Mouse (Mus musculus) ES-Bruce4 (cell line): ENCODE measurements around the gene Depdc1b. TPM values are rescaled to one million over a fixed set of nuclear protein-coding genes. Genes with fewer than 3 reads are reported as not detected.

ENCODE experiments used
- H3K27ac ChIP-seq: 2 replicates; pipeline ENCODE4 v1.5.1; 2012; ENCODE audit warnings: low read length, inconsistent platforms; ENCODE audit not compliant: insufficient read depth
- H3K27me3 ChIP-seq: 2 replicates; pipeline ENCODE4 v1.6.1; 2012; ENCODE audit warnings: mild to moderate bottlenecking, low read length, inconsistent platforms; ENCODE audit not compliant: control insufficient read depth, poor library complexity, insufficient read depth, severe bottlenecking
- H3K36me3 ChIP-seq: 2 replicates; pipeline ENCODE4 v1.6.1; 2012; ENCODE audit warnings: inconsistent platforms, mild to moderate bottlenecking, low read length, moderate library complexity; ENCODE audit not compliant: control insufficient read depth, poor library complexity, insufficient read depth, severe bottlenecking
- H3K4me1 ChIP-seq: one replicate; pipeline ENCODE4 v1.8.1; 2011; ENCODE audit warnings: low read length; ENCODE audit not compliant: control insufficient read depth, insufficient read depth
- H3K4me3 ChIP-seq: 2 replicates; pipeline ENCODE4 v1.5.1; 2011; ENCODE audit warnings: low read depth, mild to moderate bottlenecking, low read length
- H3K9ac ChIP-seq: 2 replicates; pipeline ENCODE4 v1.6.1; 2012; ENCODE audit warnings: low read depth, mild to moderate bottlenecking, inconsistent platforms; ENCODE audit not compliant: poor library complexity, severe bottlenecking
- H3K9me3 ChIP-seq: replicated peaks from 2 replicates; pipeline ENCODE4 v1.6.1; 2012; ENCODE audit warnings: mild to moderate bottlenecking, low read length, inconsistent platforms; ENCODE audit not compliant: control insufficient read depth, poor library complexity, insufficient read depth, severe bottlenecking
- CTCF ChIP-seq: IDR thresholded peaks from one replicate; pipeline ENCODE4 v1.8.1; 2011; ENCODE audit warnings: low read depth, low read length
- EP300 ChIP-seq: IDR thresholded peaks from 2 replicates; pipeline ENCODE4 v1.6.1; 2011; ENCODE audit warnings: low read depth, low read length; ENCODE audit not compliant: insufficient read depth
- POLR2A ChIP-seq: IDR thresholded peaks from one replicate; pipeline ENCODE4 v1.8.1; 2011; ENCODE audit warnings: low read length; ENCODE audit not compliant: insufficient read depth
- polyA plus RNA-seq: library from polyadenylated mRNA; stranded (reverse); fragments of >200 nt; gene quantifications from 2 replicates; pipeline ENCODE4 v1.2.4, GENCODE M21; 2011; ENCODE audit warnings: low read depth; ENCODE audit not compliant: missing spikeins, insufficient read depth, insufficient read length

Depdc1b gene
- polyA plus RNA-seq, 1 experiment, result 15.2 TPM

GRCm38 (mm10) chr13:108327047-108327446 is 10.9 kb downstream of the Depdc1b start:
- no peak overlapping the region for H3K4me3 ChIP-seq
- TF ChIP-seq CTCF (no peak), POLR2A (no peak), EP300 (no peak)
- no peaks in the 10 kb centered on the region for H3K27me3 ChIP-seq
- no peak overlapping the region for H3K27ac ChIP-seq
- H3K36me3 ChIP-seq, result peaks cover 4% of the 10 kb centered on the region; the same call in 1 of the 2 replicates
- peaks cover 1% of the 10 kb centered on the region for H3K4me1 ChIP-seq
- H3K9ac ChIP-seq, result no peak overlapping the region
- no peaks in the 10 kb centered on the region for H3K9me3 ChIP-seq

GRCm38 (mm10) chr13:108328406-108329180 is 12.5 kb downstream of the Depdc1b start:
- H3K9me3 ChIP-seq, result no peaks in the 10 kb centered on the region
- H3K27me3 ChIP-seq, result no peaks in the 10 kb centered on the region
- no peak overlapping the region for H3K27ac ChIP-seq
- no peak overlapping the region for H3K9ac ChIP-seq
- no peak for TF ChIP-seq POLR2A
- no peak for TF ChIP-seq EP300
- no peak for TF ChIP-seq CTCF
- no peak overlapping the region for H3K4me3 ChIP-seq
- H3K4me1 ChIP-seq, result peaks cover 1% of the 10 kb centered on the region
- peaks cover 4% of the 10 kb centered on the region; the same call in 1 of the 2 replicates for H3K36me3 ChIP-seq

- no peaks in the 10 kb centered on the region; the same call in 1 of the 2 replicates for H3K36me3 ChIP-seq
- peaks cover 1% of the 10 kb centered on the region for H3K4me1 ChIP-seq
- H3K27ac ChIP-seq, result no peak overlapping the region
- no peak for TF ChIP-seq CTCF
- no peak for TF ChIP-seq EP300
- no peak for TF ChIP-seq POLR2A
- no peak overlapping the region for H3K9ac ChIP-seq
- no peaks in the 10 kb centered on the region for H3K27me3 ChIP-seq
- H3K4me3 ChIP-seq, result no peak overlapping the region
- no peaks in the 10 kb centered on the region for H3K9me3 ChIP-seq
Measured at GRCm38 (mm10) chr13:108329693-108330092, 13.6 kb downstream of the Depdc1b start.

GRCm38 (mm10) chr13:108335257-108336003 is 19.3 kb downstream of the Depdc1b start:
- Histone ChIP-seq H3K4me3 (no peak overlapping the region), H3K27me3 (no peaks in the 10 kb centered on the region), H3K4me1 (no peaks in the 10 kb centered on the region), H3K27ac (no peak overlapping the region), H3K9me3 (no peaks in the 10 kb centered on the region), H3K36me3 (no peaks in the 10 kb centered on the region), H3K9ac (no peak overlapping the region)
- TF ChIP-seq EP300, result no peak

- H3K4me1 ChIP-seq, result no peaks in the 10 kb centered on the region
- no peak overlapping the region for H3K27ac ChIP-seq
- H3K9me3 ChIP-seq, result no peaks in the 10 kb centered on the region
- no peak overlapping the region for H3K9ac ChIP-seq
- peak overlapping the region; percentile 36 for H3K4me3 ChIP-seq
- no peaks in the 10 kb centered on the region for H3K27me3 ChIP-seq
- H3K36me3 ChIP-seq, result no peaks in the 10 kb centered on the region
- no peak for TF ChIP-seq POLR2A
- no peak for TF ChIP-seq EP300
- TF ChIP-seq CTCF, result no peak
Measured at GRCm38 (mm10) chr13:108336192-108336591, 20.1 kb downstream of the Depdc1b start.

GRCm38 (mm10) chr13:108337340-108337739 is 21.2 kb downstream of the Depdc1b start:
- no peak overlapping the region for H3K4me3 ChIP-seq
- no peak overlapping the region for H3K9ac ChIP-seq
- no peaks in the 10 kb centered on the region for H3K36me3 ChIP-seq
- no peak overlapping the region for H3K27ac ChIP-seq
- TF ChIP-seq POLR2A, result no peak
- no peak for TF ChIP-seq CTCF
- TF ChIP-seq EP300, result no peak
- H3K27me3 ChIP-seq, result no peaks in the 10 kb centered on the region
- H3K4me1 ChIP-seq, result no peaks in the 10 kb centered on the region
- H3K9me3 ChIP-seq, result no peaks in the 10 kb centered on the region
